Mouse (Mus musculus): ENCODE measurements around the gene Sigmar1. TPM values are rescaled to one million over a fixed set of nuclear protein-coding genes. Genes with fewer than 3 reads are reported as not detected.

Gene Sigmar1
- polyA plus RNA-seq, 1 experiment, result 60.0 TPM

- peak; percentile 99 for DNase-seq (ENCODE audit: low read depth)
- TF ChIP-seq CTCF (IDR thresholded peaks at IDR 0.05; ENCODE audit: borderline replicate concordance, extremely low read depth, insufficient read depth, insufficient read length), result no peak
- peak; percentile 58; the same call in 1 of the 2 replicates for TF ChIP-seq POLR2A (IDR thresholded peaks at IDR 0.05; ENCODE audit: borderline replicate concordance, extremely low read depth, insufficient read depth, insufficient read length, poor library complexity, severe bottlenecking)
These were observed 14.8 kb downstream of the Sigmar1 start for GRCm38 (mm10) chr4:41741158-41741560.

- no peak for DNase-seq (ENCODE audit: low read depth)
These were observed 15.4 kb downstream of the Sigmar1 start for GRCm38 (mm10) chr4:41740380-41741157.

GRCm38 (mm10) chr4:41739260-41739659, 16.7 kb downstream of the Sigmar1 start:
- TF ChIP-seq POLR2A (IDR thresholded peaks at IDR 0.05; ENCODE audit: borderline replicate concordance, extremely low read depth, insufficient read depth, insufficient read length, poor library complexity, severe bottlenecking) (no peak), CTCF (IDR thresholded peaks at IDR 0.05; ENCODE audit: borderline replicate concordance, extremely low read depth, insufficient read depth, insufficient read length) (no peak)
- no peak for DNase-seq (ENCODE audit: low read depth)

More at GRCm38 (mm10) chr4:41740380-41741157, 15.4 kb downstream of the Sigmar1 start:
- TF ChIP-seq CTCF (IDR thresholded peaks at IDR 0.05; ENCODE audit: borderline replicate concordance, extremely low read depth, insufficient read depth, insufficient read length) (no peak), POLR2A (IDR thresholded peaks at IDR 0.05; ENCODE audit: borderline replicate concordance, extremely low read depth, insufficient read depth, insufficient read length, poor library complexity, severe bottlenecking) (no peak)

GRCm38 (mm10) chr4:41738256-41738603, 17.7 kb downstream of the Sigmar1 start:
- no peak for TF ChIP-seq CTCF (IDR thresholded peaks at IDR 0.05; ENCODE audit: borderline replicate concordance, extremely low read depth, insufficient read depth, insufficient read length)
- no peak for TF ChIP-seq POLR2A (IDR thresholded peaks at IDR 0.05; ENCODE audit: borderline replicate concordance, extremely low read depth, insufficient read depth, insufficient read length, poor library complexity, severe bottlenecking)
- no peak for DNase-seq (ENCODE audit: low read depth)

- TF ChIP-seq CTCF (IDR thresholded peaks at IDR 0.05; ENCODE audit: borderline replicate concordance, extremely low read depth, insufficient read depth, insufficient read length) (peak; percentile 92), POLR2A (IDR thresholded peaks at IDR 0.05; ENCODE audit: borderline replicate concordance, extremely low read depth, insufficient read depth, insufficient read length, poor library complexity, severe bottlenecking) (no peak)
- DNase-seq (ENCODE audit: low read depth), result peak; percentile 89
These were observed 18.2 kb downstream of the Sigmar1 start for GRCm38 (mm10) chr4:41737602-41738255.

GRCm38 (mm10) chr4:41731052-41731765, 24.7 kb downstream of the Sigmar1 start, which contains the start of gene Arid3c:
Gene Arid3c, minus strand, starts transcription at chr4:41731142.
- peak; percentile 29 for DNase-seq (ENCODE audit: low read depth)
- no peak for TF ChIP-seq POLR2A (IDR thresholded peaks at IDR 0.05; ENCODE audit: borderline replicate concordance, extremely low read depth, insufficient read depth, insufficient read length, poor library complexity, severe bottlenecking)
- TF ChIP-seq CTCF (IDR thresholded peaks at IDR 0.05; ENCODE audit: borderline replicate concordance, extremely low read depth, insufficient read depth, insufficient read length), result no peak

GRCm38 (mm10) chr4:41726826-41727621, 28.9 kb downstream of the Sigmar1 start:
- peak; percentile 85 for DNase-seq (ENCODE audit: low read depth)
- TF ChIP-seq POLR2A (IDR thresholded peaks at IDR 0.05; ENCODE audit: borderline replicate concordance, extremely low read depth, insufficient read depth, insufficient read length, poor library complexity, severe bottlenecking) (no peak), CTCF (IDR thresholded peaks at IDR 0.05; ENCODE audit: borderline replicate concordance, extremely low read depth, insufficient read depth, insufficient read length) (no peak)

- TF ChIP-seq POLR2A (IDR thresholded peaks at IDR 0.05; ENCODE audit: borderline replicate concordance, extremely low read depth, insufficient read depth, insufficient read length, poor library complexity, severe bottlenecking) (peak; percentile 62; the same call in 1 of the 2 replicates), CTCF (IDR thresholded peaks at IDR 0.05; ENCODE audit: borderline replicate concordance, extremely low read depth, insufficient read depth, insufficient read length) (no peak)
- DNase-seq (ENCODE audit: low read depth), result peak; percentile 99
These were observed 33.0 kb downstream of the Sigmar1 start, which contains the start of gene Dctn3 for GRCm38 (mm10) chr4:41722918-41723351. Gene Dctn3, minus strand, starts transcription at chr4:41723170.

- no peak for TF ChIP-seq POLR2A (IDR thresholded peaks at IDR 0.05; ENCODE audit: borderline replicate concordance, extremely low read depth, insufficient read depth, insufficient read length, poor library complexity, severe bottlenecking)
- no peak for TF ChIP-seq CTCF (IDR thresholded peaks at IDR 0.05; ENCODE audit: borderline replicate concordance, extremely low read depth, insufficient read depth, insufficient read length)
- no peak for DNase-seq (ENCODE audit: low read depth)
These were observed 39.1 kb downstream of the Sigmar1 start for GRCm38 (mm10) chr4:41716834-41717233.

GRCm38 (mm10) chr4:41715596-41715995, 40.4 kb downstream of the Sigmar1 start:
- peak; percentile 59 for DNase-seq (ENCODE audit: low read depth)
- TF ChIP-seq CTCF (IDR thresholded peaks at IDR 0.05; ENCODE audit: borderline replicate concordance, extremely low read depth, insufficient read depth, insufficient read length) (peak; percentile 54; the same call in 1 of the 2 replicates), POLR2A (IDR thresholded peaks at IDR 0.05; ENCODE audit: borderline replicate concordance, extremely low read depth, insufficient read depth, insufficient read length, poor library complexity, severe bottlenecking) (no peak)

Measured in brain, embryonic 14.5 days (tissue).